Mouse (Mus musculus): ENCODE measurements at regions not wholly inside any gene's neighbourhood (a gene's known extent, or its start where the extent isn't known, plus 50 kb on each side); places are given as distances from the start of the nearest gene placed in this dataset.

- DNase-seq (ENCODE audit: low spot score): peak; percentile 2
These were observed 796.2 kb upstream of the Sel1l start for GRCm38 (mm10) chr12:92645006-92645624.

- DNase-seq (ENCODE audit: low spot score): no peak
These were observed 770.2 kb upstream of the Sel1l start for GRCm38 (mm10) chr12:92619120-92619519.

- DNase-seq (ENCODE audit: low spot score): no peak
These were observed 769.6 kb upstream of the Sel1l start for GRCm38 (mm10) chr12:92618519-92618918.

DNA sequence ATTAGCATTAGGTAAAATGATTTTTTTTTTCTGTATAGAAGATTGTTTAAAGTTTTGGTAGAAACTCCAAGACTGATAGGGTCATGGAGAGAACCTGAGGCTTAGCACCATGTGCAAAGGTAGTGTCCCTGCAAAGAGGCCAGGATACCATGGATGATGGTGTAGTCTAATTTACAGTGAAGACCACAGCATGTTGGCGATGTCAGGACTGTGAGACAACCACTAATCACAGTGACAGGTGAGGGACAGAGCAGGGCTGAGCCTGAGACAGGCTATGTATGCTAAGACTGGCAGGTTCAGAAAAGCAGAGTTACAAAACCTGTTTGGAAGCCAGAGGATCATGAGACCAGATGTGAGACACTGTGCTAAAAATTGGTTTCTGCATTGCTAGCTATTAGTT, 752.7 kb upstream of the Sel1l start:
- DNase-seq (ENCODE audit: low spot score): no peak

DNA sequence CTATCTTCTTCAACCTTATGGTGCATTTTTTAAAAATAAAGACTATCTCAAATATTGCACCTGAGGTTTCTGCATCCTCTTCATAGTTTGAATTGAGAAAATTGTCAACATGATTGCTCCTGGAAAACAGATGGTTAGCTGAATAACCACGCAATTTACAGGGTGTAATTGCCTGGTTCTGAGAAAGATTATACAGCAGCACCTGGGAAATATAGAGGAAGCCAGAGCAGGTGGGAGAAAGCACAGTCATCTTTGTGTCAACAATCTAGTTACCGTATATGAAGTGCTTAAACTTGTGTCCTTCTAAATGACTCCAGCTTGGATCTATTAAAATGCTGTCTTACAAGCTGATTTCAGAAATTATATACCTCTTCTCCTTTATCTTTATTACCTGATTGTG, 740.8 kb upstream of the Sel1l start:
- no peak for DNase-seq (ENCODE audit: low spot score)

- DNase-seq (ENCODE audit: low spot score): no peak
These were observed 740.3 kb upstream of the Sel1l start for GRCm38 (mm10) chr12:92589305-92589704.

- no peak for DNase-seq (ENCODE audit: low spot score)
These were observed 729.6 kb upstream of the Sel1l start for GRCm38 (mm10) chr12:92578596-92578995.
